Mouse (Mus musculus) left cerebral cortex, postnatal 25 days (tissue): ENCODE data around the gene Mapk11. TPM values are rescaled to one million over a fixed set of nuclear protein-coding genes. Genes with fewer than 3 reads are reported as not detected.

Source experiments
- DNase-seq, 2 experiments: peaks; one replicate each; pipeline ENCODE4 v3.0.0; 2022; ENCODE audit warnings: low spot score in 2 of 2, mixed read lengths in 1 of 2
- intact Hi-C: fragments of 180-260 bp; cut with DNase I; formaldehyde crosslinking; loops from one replicate; pipeline ENCODE4 v1.15.1; 2025
- total RNA-seq, 2 experiments: library from RNA; stranded (reverse); gene quantifications; 2 replicates each; pipeline ENCODE4 v1.2.3; 2021

Mapk11 gene
- total RNA-seq, 2 experiments from 2014 or later: 47.1 to 51.1 TPM

GRCm38 (mm10) chr15:89175411-89176155 lies 26.2 kb upstream of the Mapk11 start:
- no peak for DNase-seq

GRCm38 (mm10) chr15:89174889-89175339 lies 25.5 kb upstream of the Mapk11 start:
- DNase-seq: no peak
- intact Hi-C loops: no loop called here

More at GRCm38 (mm10) chr15:89175411-89176155, 26.2 kb upstream of the Mapk11 start:
- intact Hi-C loops: no loop called here

- peak in 1 of 2 experiments; percentile 31 for DNase-seq
- intact Hi-C loops: no loop called here
These were observed 24.4 kb upstream of the Mapk11 start for GRCm38 (mm10) chr15:89173906-89174214.

GRCm38 (mm10) chr15:89173024-89173905 lies 23.8 kb upstream of the Mapk11 start:
- DNase-seq: peak in 1 of 2 experiments; percentile 53

GRCm38 (mm10) chr15:89172276-89172935 lies 23.0 kb upstream of the Mapk11 start:
- no peak for DNase-seq
- intact Hi-C loops: no loop called here

More at GRCm38 (mm10) chr15:89173024-89173905, 23.8 kb upstream of the Mapk11 start:
- intact Hi-C loops: no loop called here

GRCm38 (mm10) chr15:89171526-89172051 lies 22.2 kb upstream of the Mapk11 start:
- no peak for DNase-seq
- intact Hi-C loops: no loop called here

GRCm38 (mm10) chr15:89170102-89170501 lies 20.7 kb upstream of the Mapk11 start:
- no peak for DNase-seq
- intact Hi-C loops: no loop called here

GRCm38 (mm10) chr15:89169431-89169830 lies 20.0 kb upstream of the Mapk11 start:
- intact Hi-C loops: no loop called here
- DNase-seq: peak; percentile 78 to 91

- intact Hi-C loops: no loop called here
- no peak for DNase-seq
These were observed 19.5 kb upstream of the Mapk11 start for GRCm38 (mm10) chr15:89168922-89169321.

- intact Hi-C loops: no loop called here
- DNase-seq: no peak
These were observed 16.1 kb upstream of the Mapk11 start for GRCm38 (mm10) chr15:89165478-89165877.

GRCm38 (mm10) chr15:89161397-89161796 lies 12.0 kb upstream of the Mapk11 start:
- no peak for DNase-seq
- intact Hi-C loops: no loop called here

- intact Hi-C loops: loop anchor here (5.0 kb wide), 1 partner anchor 39 kb away; the partner anchor contains the start of gene Dennd6b
- no peak for DNase-seq
These were observed 9.1 kb upstream of the Mapk11 start for GRCm38 (mm10) chr15:89158516-89158915.

- DNase-seq: no peak
- intact Hi-C loops: loop anchor here (5.0 kb wide), 1 partner anchor 39 kb away; the partner anchor contains the start of gene Dennd6b
These were observed 8.5 kb upstream of the Mapk11 start for GRCm38 (mm10) chr15:89157954-89158353.

GRCm38 (mm10) chr15:89152312-89152711 lies 2.9 kb upstream of the Mapk11 start:
- no peak for DNase-seq

GRCm38 (mm10) chr15:89150041-89150390 lies 588 bp upstream of the Mapk11 start:
- DNase-seq: no peak
- intact Hi-C loops: no loop called here

More at GRCm38 (mm10) chr15:89152312-89152711, 2.9 kb upstream of the Mapk11 start:
- intact Hi-C loops: no loop called here

- no peak for DNase-seq
- intact Hi-C loops: no loop called here
These were observed 745 bp downstream of the Mapk11 start for GRCm38 (mm10) chr15:89148496-89149270.

GRCm38 (mm10) chr15:89147895-89148294 lies 1.5 kb downstream of the Mapk11 start:
- intact Hi-C loops: no loop called here
- DNase-seq: no peak

GRCm38 (mm10) chr15:89147456-89147855 lies 2.0 kb downstream of the Mapk11 start:
- intact Hi-C loops: no loop called here
- no peak for DNase-seq

- intact Hi-C loops: no loop called here
- DNase-seq: peak; percentile 45 to 75
These were observed 2.4 kb downstream of the Mapk11 start for GRCm38 (mm10) chr15:89147024-89147423.
